Mouse (Mus musculus) stomach, embryonic 16.5 days (tissue): ENCODE measurements around the gene Ndufs7. TPM values are rescaled to one million over a fixed set of nuclear protein-coding genes. Genes with fewer than 3 reads are reported as not detected.

Experiments
- ATAC-seq: fragments of 200-750 bp; cut with Nextera tagmentation; 2 replicates; pipeline ENCODE4 v1.8.0; 2017; ENCODE audit warnings: moderate number of reproducible peaks, moderate TSS enrichment; ENCODE audit not compliant: insufficient read depth, low FRiP score
- H3K27ac ChIP-seq: fragments of 300-500 bp; sonication (generic); 2 replicates; pipeline ENCODE4 v1.5.1; 2014; ENCODE audit warnings: low read length
- H3K27me3 ChIP-seq: fragments of 300-500 bp; sonication (generic); 2 replicates; pipeline ENCODE4 v1.6.1; 2014; ENCODE audit warnings: low read length, control low read depth, mixed read lengths; ENCODE audit not compliant: control insufficient read depth, insufficient read depth
- H3K36me3 ChIP-seq: fragments of 300-500 bp; sonication (generic); 2 replicates; pipeline ENCODE4 v1.6.1; 2014; ENCODE audit warnings: low read length; ENCODE audit not compliant: control insufficient read depth, insufficient read depth
- H3K4me1 ChIP-seq: fragments of 300-500 bp; sonication (generic); 2 replicates; pipeline ENCODE4 v1.6.1; 2014; ENCODE audit warnings: low read length, control low read depth, mixed read lengths; ENCODE audit not compliant: control insufficient read depth, insufficient read depth
- H3K4me2 ChIP-seq: fragments of 300-500 bp; sonication (generic); 2 replicates; pipeline ENCODE4 v1.6.1; 2014; ENCODE audit warnings: low read depth, low read length, mixed read lengths
- H3K4me3 ChIP-seq: fragments of 300-500 bp; sonication (generic); replicated peaks from 2 replicates; pipeline ENCODE4 v1.5.1; 2014; ENCODE audit warnings: mild to moderate bottlenecking, low read length
- H3K9ac ChIP-seq: fragments of 300-500 bp; sonication (generic); 2 replicates; pipeline ENCODE4 v1.6.1; 2014; ENCODE audit warnings: low read length
- H3K9me3 ChIP-seq: fragments of 300-500 bp; sonication (generic); replicated peaks from 2 replicates; pipeline ENCODE4 v1.6.1; 2016; ENCODE audit warnings: low read length, control low read depth; ENCODE audit not compliant: control insufficient read depth
- WGBS: fragments of 180-500 bp; shearing (Covaris S2); extraction: QIAGEN DNeasy Blood & Tissue Kit; methylation state at CpG from one replicate; pipeline ENCODE4 v1.1.7; 2014; 5-methylcytosine and 5-hydroxymethylcytosine counted together
- polyA plus RNA-seq: library from polyadenylated mRNA; unstranded; fragments of >200 nt; fragmentation: Nextera tagmentation; extraction: Ambion mirVana; gene quantifications from 2 replicates; pipeline ENCODE4 v1.2.1, GENCODE M21; 2015

Ndufs7 gene
- polyA plus RNA-seq, 1 experiment from 2014 or later: 340 TPM

DNA sequence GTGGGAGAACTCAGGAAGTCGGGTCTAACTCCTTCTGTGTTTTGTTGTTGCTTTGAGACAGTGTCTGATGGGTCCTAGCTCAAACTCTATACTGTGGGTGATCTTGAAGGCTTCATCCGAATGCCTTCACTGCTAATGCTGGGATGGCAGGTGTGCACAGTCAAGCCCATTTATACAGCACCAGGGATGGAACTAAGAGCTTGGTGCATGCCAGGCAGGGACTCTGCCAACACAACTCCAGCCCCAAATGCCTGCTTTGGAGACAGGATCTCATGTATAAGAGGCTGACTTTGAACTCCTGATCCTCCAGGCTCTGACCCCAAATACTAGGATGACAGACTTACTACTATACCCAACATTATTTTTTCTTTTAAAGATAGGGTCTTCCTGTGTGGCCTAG, 1.1 kb downstream of the Ndufs7 start:
- Histone ChIP-seq H3K9me3 (no peaks in the 10 kb centered on the region), H3K9ac (peak overlapping the region; percentile 94), H3K36me3 (peaks cover 6% of the 10 kb centered on the region; the same call in 1 of the 2 replicates), H3K27ac (peak overlapping the region; percentile 92; the same call in 1 of the 2 replicates), H3K4me1 (peaks cover 19% of the 10 kb centered on the region), H3K4me2 (peak overlapping the region; percentile 90), H3K27me3 (no peaks in the 10 kb centered on the region), H3K4me3 (peak overlapping the region; percentile 88)
- no peak for ATAC-seq
- WGBS: 28% methylated on average over 2 of the region's 2 CpGs

DNA sequence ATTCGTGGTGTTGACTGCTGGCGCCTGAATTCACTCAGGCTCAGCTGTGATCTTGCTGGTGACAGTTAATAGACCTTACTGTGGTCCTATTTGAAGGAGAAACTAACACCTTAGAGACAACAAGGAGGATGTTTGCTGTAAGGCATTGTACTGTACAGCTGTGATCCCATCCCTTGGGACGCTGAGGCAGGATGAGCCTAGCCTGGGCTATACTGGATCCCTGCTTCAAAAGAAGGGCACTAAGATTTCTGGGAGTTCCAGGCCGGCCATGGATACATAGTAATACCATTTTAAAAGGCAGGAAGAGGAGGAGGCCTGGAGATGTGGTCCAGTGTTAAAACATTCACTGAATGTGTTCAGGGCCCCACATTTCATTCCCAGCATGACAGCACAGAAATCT, 1.7 kb downstream of the Ndufs7 start:
- 0 out of 2 replicates have a peak overlapping the region, but pooled peaks have one; percentile 90 for H3K4me2 ChIP-seq
- H3K9me3 ChIP-seq: no peaks in the 10 kb centered on the region
- no peaks in the 10 kb centered on the region for H3K27me3 ChIP-seq
- H3K4me1 ChIP-seq: peaks cover 16% of the 10 kb centered on the region
- no peak overlapping the region for H3K27ac ChIP-seq
- no peak for ATAC-seq
- 87% methylated on average over 4 of the region's 4 CpGs for WGBS
- peaks cover 6% of the 10 kb centered on the region; the same call in 1 of the 2 replicates for H3K36me3 ChIP-seq
- peak overlapping the region; percentile 40; the same call in 1 of the 2 replicates for H3K9ac ChIP-seq
- H3K4me3 ChIP-seq: no peak overlapping the region; the same call in 1 of the 2 replicates

DNA sequence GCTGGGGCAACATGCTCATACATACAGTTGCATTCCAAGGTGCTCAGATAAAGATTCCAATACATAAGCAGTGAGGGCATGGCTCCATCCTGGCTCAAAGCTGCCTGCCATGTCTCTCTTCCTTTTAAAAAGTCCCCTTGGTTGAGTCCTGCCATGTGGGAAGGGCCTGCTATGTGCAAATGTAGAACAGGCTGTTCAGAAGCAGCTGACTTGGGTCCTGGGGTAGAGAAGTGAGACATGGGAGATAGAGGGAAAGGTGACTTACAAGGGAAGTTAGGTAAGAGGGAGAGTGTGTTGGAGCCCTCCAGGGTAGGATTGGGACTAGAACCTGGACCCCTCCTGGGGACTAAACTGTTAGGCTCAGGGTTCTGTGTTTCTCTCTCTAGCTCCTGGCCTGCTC, 3.1 kb downstream of the Ndufs7 start:
- Histone ChIP-seq H3K9me3 (no peaks in the 10 kb centered on the region), H3K36me3 (peaks cover 6% of the 10 kb centered on the region; the same call in 1 of the 2 replicates), H3K4me3 (no peak overlapping the region), H3K4me1 (peaks cover 16% of the 10 kb centered on the region), H3K27me3 (no peaks in the 10 kb centered on the region), H3K9ac (no peak overlapping the region), H3K4me2 (no peak overlapping the region), H3K27ac (no peak overlapping the region)
- no peak for ATAC-seq

DNA sequence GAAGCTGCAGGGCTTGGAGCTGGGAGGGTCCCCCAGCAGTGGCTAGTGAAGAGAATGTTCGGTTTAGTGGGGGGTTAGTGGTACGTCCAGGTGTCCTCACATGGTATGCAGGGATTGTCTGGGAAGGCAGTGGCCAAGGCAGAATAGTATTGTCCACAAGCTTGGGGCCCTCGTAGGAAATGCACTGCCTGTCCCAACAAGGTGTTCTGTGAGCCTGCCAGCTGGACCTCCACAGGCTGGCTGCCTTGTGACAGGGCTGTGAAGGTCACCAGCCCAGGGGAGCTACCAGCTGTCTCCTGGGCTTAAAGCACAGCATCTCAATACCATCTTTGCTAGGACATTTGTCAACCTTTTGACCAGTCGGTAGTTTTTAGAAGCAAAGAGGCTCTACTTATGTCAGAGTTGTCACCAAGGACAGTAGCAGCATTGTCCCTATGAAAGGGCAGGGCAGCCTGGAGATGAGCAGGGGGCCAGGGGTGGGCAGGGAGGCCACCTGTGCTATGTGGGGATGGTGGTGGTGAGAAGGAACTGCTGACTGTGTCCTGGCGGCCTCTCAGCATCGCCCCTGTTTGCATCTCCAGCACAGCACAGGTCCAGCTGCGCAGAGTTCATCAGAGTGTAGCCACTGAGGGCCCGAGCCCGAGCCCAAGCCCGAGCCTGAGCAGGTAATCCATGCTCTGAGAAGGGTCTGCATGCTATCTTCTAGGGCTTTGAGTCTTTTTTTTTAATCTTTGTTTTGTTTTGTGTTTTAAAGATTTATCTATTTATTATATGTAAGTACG, 3.8 kb downstream of the Ndufs7 start:
- no peak overlapping the region for H3K4me3 ChIP-seq
- no peak overlapping the region for H3K9ac ChIP-seq
- H3K4me1 ChIP-seq: peaks cover 16% of the 10 kb centered on the region
- no peaks in the 10 kb centered on the region for H3K27me3 ChIP-seq
- H3K36me3 ChIP-seq: peaks cover 6% of the 10 kb centered on the region; the same call in 1 of the 2 replicates
- H3K4me2 ChIP-seq: no peak overlapping the region
- ATAC-seq: no peak
- no peak overlapping the region for H3K27ac ChIP-seq
- 90% methylated on average over 11 of the region's 11 CpGs for WGBS
- no peaks in the 10 kb centered on the region for H3K9me3 ChIP-seq

DNA sequence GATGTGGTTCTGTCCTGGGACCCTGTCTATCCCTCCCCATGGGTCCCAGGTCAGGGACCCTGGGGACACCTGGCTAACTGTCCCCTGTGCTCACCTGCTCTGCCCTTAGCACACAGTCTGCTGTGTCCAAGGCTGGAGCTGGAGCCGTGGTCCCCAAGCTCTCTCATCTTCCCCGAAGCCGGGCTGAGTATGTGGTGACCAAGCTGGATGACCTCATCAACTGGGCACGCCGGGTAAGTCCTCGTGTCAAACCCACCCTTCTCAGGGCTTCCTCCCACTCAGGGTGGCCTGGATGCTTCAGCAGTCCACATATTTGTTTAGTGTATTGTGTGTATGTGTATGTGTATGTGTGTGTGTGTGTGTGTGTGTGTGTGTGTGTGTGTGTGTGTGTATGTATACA, 4.6 kb downstream of the Ndufs7 start:
- Histone ChIP-seq H3K4me3 (no peak overlapping the region), H3K9me3 (no peaks in the 10 kb centered on the region), H3K4me1 (peaks cover 12% of the 10 kb centered on the region), H3K27ac (no peak overlapping the region), H3K36me3 (peaks cover 6% of the 10 kb centered on the region; the same call in 1 of the 2 replicates), H3K27me3 (no peaks in the 10 kb centered on the region), H3K9ac (no peak overlapping the region), H3K4me2 (no peak overlapping the region)
- ATAC-seq: no peak
- WGBS: 79% methylated on average over 6 of the region's 6 CpGs

DNA sequence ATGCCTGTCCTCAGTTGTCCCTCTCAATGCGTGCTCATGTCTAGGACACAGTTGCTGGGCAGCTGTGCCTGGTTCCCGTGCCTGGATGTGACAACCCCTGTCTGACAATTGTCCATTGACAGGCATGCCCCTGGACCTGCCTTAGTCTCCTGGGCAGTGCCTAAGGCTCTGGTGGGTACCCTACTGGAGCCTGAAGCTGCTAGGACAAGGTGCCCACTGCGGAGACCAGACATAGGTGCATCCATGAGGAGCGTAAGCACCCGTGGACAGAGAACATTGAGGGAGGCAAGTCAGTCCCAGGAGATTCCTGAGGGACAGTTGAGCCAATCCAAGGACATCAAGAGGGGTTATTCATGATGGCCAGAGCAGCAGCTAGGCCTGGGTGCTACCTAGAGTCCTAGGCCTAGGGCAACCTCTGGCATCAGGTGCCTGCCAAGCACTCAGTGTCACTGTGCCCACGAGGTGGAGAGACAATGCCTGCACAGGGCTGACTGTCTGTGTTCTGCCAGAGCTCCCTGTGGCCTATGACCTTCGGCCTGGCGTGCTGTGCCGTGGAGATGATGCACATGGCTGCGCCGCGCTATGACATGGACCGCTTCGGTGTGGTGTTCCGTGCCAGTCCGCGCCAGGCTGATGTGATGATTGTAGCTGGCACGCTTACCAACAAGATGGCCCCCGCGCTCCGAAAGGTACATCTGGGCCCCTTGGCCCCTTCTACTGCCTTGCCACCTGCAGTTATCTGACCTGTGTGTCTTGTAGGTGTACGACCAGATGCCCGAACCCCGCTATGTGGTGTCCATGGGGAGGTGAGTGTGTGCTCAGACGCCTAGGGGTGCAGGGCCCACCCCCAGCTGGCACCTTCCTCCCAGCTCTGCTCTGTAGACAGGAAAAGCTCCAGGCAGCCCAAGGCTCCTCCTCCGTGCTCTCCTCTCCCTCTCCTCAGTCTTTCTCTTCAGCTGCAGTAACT, 5.7 kb downstream of the Ndufs7 start:
- Histone ChIP-seq H3K4me1 (peaks cover 20% of the 10 kb centered on the region), H3K4me2 (no peak overlapping the region), H3K4me3 (no peak overlapping the region), H3K27ac (no peak overlapping the region), H3K36me3 (peaks cover 12% of the 10 kb centered on the region; the same call in 1 of the 2 replicates), H3K9ac (no peak overlapping the region), H3K27me3 (no peaks in the 10 kb centered on the region), H3K9me3 (no peaks in the 10 kb centered on the region)
- ATAC-seq: no peak
- WGBS: 95% methylated on average over 26 of the region's 26 CpGs

DNA sequence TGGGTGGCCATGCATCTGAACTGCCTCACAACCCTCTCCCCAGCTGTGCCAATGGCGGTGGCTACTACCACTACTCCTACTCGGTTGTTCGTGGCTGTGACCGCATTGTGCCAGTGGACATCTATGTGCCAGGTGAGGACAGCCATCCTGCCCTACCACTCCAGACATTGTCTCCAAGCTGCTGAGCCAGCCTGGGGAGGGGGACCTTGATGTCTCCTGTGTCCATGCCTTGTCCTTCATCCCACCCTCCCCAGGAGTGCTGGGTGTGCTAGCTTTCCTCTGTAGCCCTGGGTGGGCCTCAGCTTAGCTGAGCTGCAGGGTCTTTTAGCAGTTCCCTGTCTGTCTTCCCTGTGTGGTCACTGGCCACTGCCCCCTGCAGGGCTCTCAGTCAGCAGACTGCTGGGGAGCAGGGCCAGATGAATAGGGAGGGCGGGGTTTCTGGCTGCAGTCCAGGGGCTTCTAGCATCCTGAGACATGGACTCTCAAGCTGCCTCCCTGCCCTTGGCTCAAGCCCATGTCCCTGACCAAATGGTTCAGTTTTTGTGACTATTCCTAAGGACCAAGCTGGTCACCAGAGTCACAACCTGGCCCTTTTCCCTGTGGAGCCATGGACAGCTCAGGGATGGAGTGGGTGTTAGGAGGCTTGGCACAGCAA, 7.1 kb downstream of the Ndufs7 start:
- peaks cover 12% of the 10 kb centered on the region; the same call in 1 of the 2 replicates for H3K36me3 ChIP-seq
- H3K9ac ChIP-seq: 0 out of 2 replicates have a peak overlapping the region, but pooled peaks have one; percentile 23
- no peak overlapping the region for H3K27ac ChIP-seq
- no peak overlapping the region for H3K4me2 ChIP-seq
- ATAC-seq: no peak
- peaks cover 15% of the 10 kb centered on the region for H3K4me1 ChIP-seq
- no peaks in the 10 kb centered on the region for H3K9me3 ChIP-seq
- no peaks in the 10 kb centered on the region for H3K27me3 ChIP-seq
- WGBS: 85% methylated on average over 5 of the region's 5 CpGs
- H3K4me3 ChIP-seq: no peak overlapping the region

DNA sequence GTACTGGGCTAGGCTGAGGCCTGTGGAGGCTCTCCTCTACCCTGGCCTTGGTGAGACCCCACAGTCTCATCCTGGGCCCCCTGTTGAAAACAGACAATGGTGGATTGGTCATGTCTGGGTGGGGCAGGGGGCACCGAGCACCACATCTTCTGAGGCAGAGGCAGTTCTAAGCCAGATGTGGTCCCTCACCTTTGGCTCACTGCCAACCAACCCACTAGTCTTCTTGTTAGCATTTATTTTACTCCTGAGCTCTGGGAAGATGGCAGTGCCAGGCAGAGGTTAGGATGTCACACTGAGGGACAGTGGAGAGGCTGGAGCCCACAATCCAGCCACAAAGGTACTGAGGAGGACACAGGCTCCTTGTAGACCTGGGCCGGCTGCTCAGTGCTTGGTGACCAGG, 9.0 kb downstream of the Ndufs7 start:
- no peak overlapping the region for H3K4me3 ChIP-seq
- no peak overlapping the region for H3K27ac ChIP-seq
- H3K9ac ChIP-seq: 0 out of 2 replicates have a peak overlapping the region, but pooled peaks have one; percentile 7
- H3K27me3 ChIP-seq: no peaks in the 10 kb centered on the region
- no peak for ATAC-seq
- H3K36me3 ChIP-seq: peaks cover 12% of the 10 kb centered on the region; the same call in 1 of the 2 replicates
- WGBS: 66% methylated on average over 2 of the region's 2 CpGs
- H3K9me3 ChIP-seq: no peaks in the 10 kb centered on the region
- peaks cover 24% of the 10 kb centered on the region for H3K4me1 ChIP-seq
- no peak overlapping the region for H3K4me2 ChIP-seq
